Mouse (Mus musculus) spleen, adult 2 months (tissue): ENCODE measurements at regions not wholly inside any gene's neighbourhood (a gene's known extent, or its start where the extent isn't known, plus 50 kb on each side); places are given as distances from the start of the nearest gene placed in this dataset.

Source experiments
- DNase-seq, 2 experiments: peaks; one replicate each; pipeline versions ENCODE4 v3.0.0 to v3.0.0-alpha.2; 2012 to 2021; ENCODE audit warnings: low spot score in 2 of 2, low read depth in 1 of 2
- H3K27ac ChIP-seq: fragments of 200-500 bp; 2 replicates; pipeline ENCODE4 v1.5.1; 2012; ENCODE audit warnings: low read length, inconsistent platforms; ENCODE audit not compliant: insufficient read depth
- H3K27me3 ChIP-seq: fragments of 200-500 bp; 2 replicates; pipeline ENCODE4 v1.6.1; 2012; ENCODE audit warnings: mild to moderate bottlenecking, moderate library complexity, low read length, inconsistent platforms; ENCODE audit not compliant: control insufficient read depth, insufficient read depth
- H3K36me3 ChIP-seq: fragments of 200-500 bp; 2 replicates; pipeline ENCODE4 v1.6.1; 2012; ENCODE audit warnings: mild to moderate bottlenecking, low read length, inconsistent platforms; ENCODE audit not compliant: control insufficient read depth, insufficient read depth
- H3K4me1 ChIP-seq: fragments of 200-500 bp; 2 replicates; pipeline ENCODE4 v1.6.1; 2011; ENCODE audit warnings: inconsistent platforms; ENCODE audit not compliant: control insufficient read depth, insufficient read depth, insufficient read length
- H3K4me3 ChIP-seq: fragments of 200-500 bp; 2 replicates; pipeline ENCODE4 v1.5.1; 2011; ENCODE audit warnings: mild to moderate bottlenecking, inconsistent platforms; ENCODE audit not compliant: insufficient read depth, insufficient read length; ENCODE audit errors: extremely low read depth
- CTCF ChIP-seq: fragments of 200-500 bp; IDR thresholded peaks from 2 replicates; pipeline ENCODE4 v1.5.1; 2011; ENCODE audit warnings: mild to moderate bottlenecking, inconsistent platforms; ENCODE audit not compliant: insufficient read depth, insufficient read length, insufficient replicate concordance; ENCODE audit errors: extremely low read depth
- POLR2A ChIP-seq: fragments of 200-500 bp; IDR thresholded peaks from 2 replicates; pipeline ENCODE4 v1.6.1; 2011; ENCODE audit warnings: low read depth, low read length, inconsistent platforms
- WGBS: fragments of 180-500 bp; shearing (Covaris S2); methylation state at CpG from one replicate; pipeline ENCODE4 v1.1.7; 2018; 5-methylcytosine and 5-hydroxymethylcytosine counted together

GRCm38 (mm10) chr1:185850590-185850989 is 266.5 kb downstream of the Lyplal1 start:
- TF ChIP-seq CTCF (no peak), POLR2A (no peak)
- H3K4me1 ChIP-seq, result no peaks in the 10 kb centered on the region
- no peak for DNase-seq
- H3K36me3 ChIP-seq, result no peaks in the 10 kb centered on the region
- H3K4me3 ChIP-seq, result no peak overlapping the region
- no peaks in the 10 kb centered on the region for H3K27me3 ChIP-seq
- no peak overlapping the region for H3K27ac ChIP-seq

GRCm38 (mm10) chr1:185851262-185851893 is 265.7 kb downstream of the Lyplal1 start:
- Histone ChIP-seq H3K27ac (no peak overlapping the region), H3K4me3 (no peak overlapping the region), H3K4me1 (no peaks in the 10 kb centered on the region), H3K27me3 (no peaks in the 10 kb centered on the region), H3K36me3 (no peaks in the 10 kb centered on the region)
- TF ChIP-seq CTCF (no peak), POLR2A (no peak)
- WGBS, result 83% methylated on average over 5 of the region's 5 CpGs
- no peak for DNase-seq

GRCm38 (mm10) chr1:185861692-185862091 is 255.4 kb downstream of the Lyplal1 start:
- no peaks in the 10 kb centered on the region for H3K4me1 ChIP-seq
- no peak overlapping the region for H3K4me3 ChIP-seq
- no peak overlapping the region for H3K27ac ChIP-seq
- no peaks in the 10 kb centered on the region for H3K27me3 ChIP-seq
- WGBS, result 73% methylated on average over 4 of the region's 4 CpGs
- DNase-seq, result no peak
- TF ChIP-seq POLR2A (no peak), CTCF (no peak)
- H3K36me3 ChIP-seq, result no peaks in the 10 kb centered on the region

DNA sequence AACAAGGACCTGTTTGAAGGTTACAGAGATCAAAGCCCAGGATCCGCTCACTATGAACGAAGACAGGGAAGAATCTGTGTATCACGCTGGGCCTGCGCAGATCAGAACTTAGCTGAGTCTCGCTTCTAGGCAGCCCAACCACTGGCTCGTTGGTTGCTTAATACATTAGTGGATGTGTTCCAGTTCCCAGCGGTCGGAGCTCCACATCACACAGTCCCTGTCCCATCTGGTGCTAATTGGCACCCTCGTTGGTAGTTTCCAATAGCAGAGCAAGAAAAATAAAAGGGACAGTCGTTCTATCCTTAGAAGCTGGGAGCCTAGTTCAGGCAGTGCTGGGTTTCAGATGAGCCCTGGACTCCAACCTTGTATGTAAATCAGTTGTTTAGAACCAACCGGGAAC is 251.2 kb downstream of the Lyplal1 start:
- no peak overlapping the region for H3K27ac ChIP-seq
- TF ChIP-seq CTCF, result no peak
- TF ChIP-seq POLR2A, result no peak
- H3K27me3 ChIP-seq, result no peaks in the 10 kb centered on the region
- no peak overlapping the region for H3K4me3 ChIP-seq
- no peaks in the 10 kb centered on the region for H3K36me3 ChIP-seq
- DNase-seq, result no peak
- H3K4me1 ChIP-seq, result no peaks in the 10 kb centered on the region
- WGBS, result 91% methylated on average over 11 of the region's 11 CpGs

DNA sequence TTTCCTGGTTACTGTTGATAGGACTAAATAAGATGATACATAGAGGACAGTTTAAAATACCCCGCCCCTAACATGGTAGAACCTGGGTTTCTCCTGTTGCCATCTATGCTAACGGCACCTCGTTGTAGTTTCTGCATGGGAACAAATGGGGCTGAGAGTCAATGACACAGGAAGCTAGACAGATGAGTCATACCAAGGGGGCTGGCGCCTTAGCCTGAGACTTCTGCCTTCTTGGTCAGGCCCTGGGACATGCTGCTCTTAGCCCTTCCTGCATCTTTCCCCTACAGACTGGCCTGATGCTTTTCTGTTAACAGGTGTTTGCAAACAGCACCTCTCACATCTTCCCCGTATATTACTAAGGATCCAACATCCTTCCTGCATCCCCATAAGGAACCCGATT is 250.5 kb downstream of the Lyplal1 start:
- DNase-seq, result no peak
- no peaks in the 10 kb centered on the region for H3K4me1 ChIP-seq
- TF ChIP-seq POLR2A, result no peak
- no peak for TF ChIP-seq CTCF
- 47% methylated on average over 6 of the region's 6 CpGs for WGBS
- H3K4me3 ChIP-seq, result no peak overlapping the region
- no peaks in the 10 kb centered on the region for H3K36me3 ChIP-seq
- no peaks in the 10 kb centered on the region for H3K27me3 ChIP-seq
- H3K27ac ChIP-seq, result no peak overlapping the region

DNA sequence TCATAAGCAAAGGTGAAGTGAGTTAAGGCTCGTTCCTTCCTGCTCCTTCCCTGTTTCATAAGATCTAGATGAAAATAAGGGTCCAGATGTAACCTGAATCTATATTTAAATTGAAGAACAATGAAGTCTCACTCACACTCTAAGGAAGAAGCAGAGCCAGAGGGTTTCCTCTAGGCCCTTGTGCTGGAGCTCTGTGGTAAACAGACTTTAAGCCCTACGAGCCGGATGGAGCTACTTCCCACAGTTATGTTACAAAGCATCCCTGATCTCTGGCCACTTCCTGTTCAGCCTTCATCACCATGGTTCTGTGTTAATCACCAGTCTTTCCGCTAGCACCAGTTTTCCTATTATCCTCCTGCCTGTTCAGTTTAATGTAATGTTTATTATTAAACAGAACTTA is 250.1 kb downstream of the Lyplal1 start:
- TF ChIP-seq CTCF, result no peak
- TF ChIP-seq POLR2A, result no peak
- WGBS, result 58% methylated on average over 4 of the region's 4 CpGs
- H3K27ac ChIP-seq, result no peak overlapping the region
- DNase-seq, result no peak
- H3K36me3 ChIP-seq, result no peaks in the 10 kb centered on the region
- H3K4me3 ChIP-seq, result no peak overlapping the region
- no peaks in the 10 kb centered on the region for H3K27me3 ChIP-seq
- H3K4me1 ChIP-seq, result no peaks in the 10 kb centered on the region

- Histone ChIP-seq H3K4me1 (no peaks in the 10 kb centered on the region), H3K36me3 (no peaks in the 10 kb centered on the region), H3K4me3 (no peak overlapping the region), H3K27ac (no peak overlapping the region), H3K27me3 (no peaks in the 10 kb centered on the region)
- DNase-seq, result no peak
- no peak for TF ChIP-seq CTCF
- WGBS, result 94% methylated on average over 4 of the region's 4 CpGs
Measured at GRCm38 (mm10) chr1:185868721-185869120, 248.4 kb downstream of the Lyplal1 start.
